Mouse (Mus musculus) heart, embryonic 13.5 days (tissue): ENCODE data around the gene Rpl41. TPM values are rescaled to one million over a fixed set of nuclear protein-coding genes. Genes with fewer than 3 reads are reported as not detected.

Experiments used
- ATAC-seq: fragments of 200-750 bp; cut with Nextera tagmentation; 2 replicates; pipeline ENCODE4 v1.8.0; 2017; ENCODE audit warnings: moderate TSS enrichment; ENCODE audit not compliant: insufficient number of reproducible peaks, low FRiP score, low TSS enrichment; ENCODE audit errors: extremely low read depth
- H3K27ac ChIP-seq: fragments of 300-500 bp; sonication (generic); replicated peaks from 2 replicates; pipeline ENCODE4 v1.5.1; 2015; ENCODE audit warnings: moderate library complexity, mild to moderate bottlenecking, inconsistent platforms
- H3K27me3 ChIP-seq: fragments of 300-500 bp; sonication (generic); replicated peaks from 2 replicates; pipeline ENCODE4 v1.6.1; 2015; ENCODE audit warnings: mild to moderate bottlenecking, inconsistent platforms
- H3K36me3 ChIP-seq: fragments of 300-500 bp; sonication (generic); 2 replicates; pipeline ENCODE4 v1.6.1; 2015; ENCODE audit warnings: mild to moderate bottlenecking, inconsistent platforms
- H3K4me1 ChIP-seq: fragments of 300-500 bp; sonication (generic); 2 replicates; pipeline ENCODE4 v1.6.1; 2015; ENCODE audit warnings: inconsistent platforms
- H3K4me2 ChIP-seq: fragments of 300-500 bp; sonication (generic); 2 replicates; pipeline ENCODE4 v1.6.1; 2015; ENCODE audit warnings: inconsistent platforms, mild to moderate bottlenecking, moderate library complexity
- H3K4me3 ChIP-seq: fragments of 300-500 bp; sonication (generic); 2 replicates; pipeline ENCODE4 v1.5.1; 2015; ENCODE audit warnings: moderate library complexity, mild to moderate bottlenecking, inconsistent platforms
- H3K9ac ChIP-seq: fragments of 300-500 bp; sonication (generic); 2 replicates; pipeline ENCODE4 v1.6.1; 2015; ENCODE audit warnings: inconsistent platforms, mild to moderate bottlenecking, moderate library complexity
- H3K9me3 ChIP-seq: fragments of 300-500 bp; sonication (generic); 2 replicates; pipeline ENCODE4 v1.6.1; 2016; ENCODE audit warnings: inconsistent platforms
- WGBS: fragments of 180-500 bp; shearing (Covaris S2); methylation state at CpG from one replicate; pipeline ENCODE4 v1.1.7; 2015; ENCODE audit warnings: mixed read lengths; 5-methylcytosine and 5-hydroxymethylcytosine counted together
- polyA plus RNA-seq: library from polyadenylated mRNA; unstranded; fragments of >200 nt; fragmentation: Nextera tagmentation; extraction: Ambion mirVana; gene quantifications from 2 replicates; pipeline ENCODE4 v1.2.1, GENCODE M21; 2015

The Rpl41 gene
- polyA plus RNA-seq: 2,656 and 2,881 TPM in 2 replicates

DNA sequence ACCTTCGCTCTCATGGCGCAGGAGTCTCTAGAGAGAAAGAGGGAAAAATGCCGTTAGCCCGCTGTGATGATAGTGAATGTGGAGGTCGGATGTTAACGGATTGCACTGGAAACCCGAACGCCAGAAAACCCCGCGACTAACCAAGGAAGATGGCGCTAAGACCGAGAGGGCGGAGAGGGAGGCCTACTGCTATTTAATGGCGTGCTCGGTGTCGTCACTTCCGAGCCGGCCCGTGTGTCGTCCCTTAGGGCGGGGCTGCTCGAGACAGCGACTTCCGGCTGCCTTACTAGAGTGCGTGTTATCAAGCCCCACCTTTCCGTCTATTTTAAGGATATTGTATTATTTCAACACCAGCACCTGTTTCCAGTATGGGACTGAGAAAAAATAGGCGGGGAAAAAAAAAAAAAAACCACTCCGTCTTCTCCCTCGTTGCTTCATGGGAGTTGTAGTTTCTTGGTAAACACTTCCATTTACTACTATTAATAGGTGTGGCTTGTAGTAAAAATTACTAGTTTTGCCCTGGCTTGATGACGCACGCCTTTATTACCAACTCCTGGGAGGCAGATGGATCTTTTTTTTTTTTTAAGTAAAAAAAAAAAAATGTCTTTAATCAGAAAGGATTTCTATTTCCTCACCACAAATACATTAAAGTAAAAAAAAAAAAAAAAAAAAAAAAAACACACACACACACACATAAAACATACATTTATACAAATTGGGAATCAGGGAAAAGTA is at the start of gene Rpl41:
Rpl41 (minus strand) TSS at position 359 of the 735 bp plus-strand sequence.
- Histone ChIP-seq H3K27me3 (no peaks in the 10 kb centered on the region), H3K27ac (peak within 1 kb of the TSS; percentile 97), H3K4me1 (peaks cover 19% of the 10 kb centered on the region), H3K4me2 (peak within 1 kb of the TSS; percentile 93), H3K4me3 (peak within 1 kb of the TSS; percentile 83), H3K36me3 (peaks cover 18% of the 10 kb centered on the region), H3K9ac (peak within 1 kb of the TSS; percentile 99), H3K9me3 (no peaks in the 10 kb centered on the region)
- peak; percentile 77 for ATAC-seq
- under 1% methylated on average over 31 of the region's 31 CpGs for WGBS

- ATAC-seq: no peak
- Histone ChIP-seq H3K27me3 (no peaks in the 10 kb centered on the region), H3K27ac (no peak overlapping the region), H3K9ac (no peak overlapping the region), H3K9me3 (no peaks in the 10 kb centered on the region), H3K4me2 (no peak overlapping the region), H3K36me3 (no peaks in the 10 kb centered on the region), H3K4me1 (no peaks in the 10 kb centered on the region), H3K4me3 (no peak overlapping the region)
- WGBS: 65% methylated on average over 2 of the region's 2 CpGs
These were observed 49.4 kb upstream of the Rpl41 start for GRCm38 (mm10) chr10:128598476-128598875.

- H3K4me2 ChIP-seq: no peak overlapping the region
- ATAC-seq: no peak
- H3K4me1 ChIP-seq: peaks cover 25% of the 10 kb centered on the region
- no peak overlapping the region for H3K27ac ChIP-seq
- no peaks in the 10 kb centered on the region for H3K9me3 ChIP-seq
- no peak overlapping the region for H3K9ac ChIP-seq
- WGBS: 63% methylated on average over 5 of the region's 5 CpGs
- H3K27me3 ChIP-seq: peaks cover 16% of the 10 kb centered on the region
- no peak overlapping the region for H3K4me3 ChIP-seq
- H3K36me3 ChIP-seq: no peaks in the 10 kb centered on the region
These were observed 43.7 kb upstream of the Rpl41 start for GRCm38 (mm10) chr10:128592797-128593196.

- no peak for ATAC-seq
- H3K27me3 ChIP-seq: peaks cover 30% of the 10 kb centered on the region
- no peak overlapping the region for H3K4me3 ChIP-seq
- no peaks in the 10 kb centered on the region for H3K36me3 ChIP-seq
- H3K4me1 ChIP-seq: peaks cover 25% of the 10 kb centered on the region
- no peak overlapping the region for H3K27ac ChIP-seq
- H3K9ac ChIP-seq: no peak overlapping the region
- no peaks in the 10 kb centered on the region for H3K9me3 ChIP-seq
- no peak overlapping the region for H3K4me2 ChIP-seq
- WGBS: 50% methylated on average over 6 of the region's 6 CpGs
These were observed 42.3 kb upstream of the Rpl41 start for GRCm38 (mm10) chr10:128591436-128591835.

DNA sequence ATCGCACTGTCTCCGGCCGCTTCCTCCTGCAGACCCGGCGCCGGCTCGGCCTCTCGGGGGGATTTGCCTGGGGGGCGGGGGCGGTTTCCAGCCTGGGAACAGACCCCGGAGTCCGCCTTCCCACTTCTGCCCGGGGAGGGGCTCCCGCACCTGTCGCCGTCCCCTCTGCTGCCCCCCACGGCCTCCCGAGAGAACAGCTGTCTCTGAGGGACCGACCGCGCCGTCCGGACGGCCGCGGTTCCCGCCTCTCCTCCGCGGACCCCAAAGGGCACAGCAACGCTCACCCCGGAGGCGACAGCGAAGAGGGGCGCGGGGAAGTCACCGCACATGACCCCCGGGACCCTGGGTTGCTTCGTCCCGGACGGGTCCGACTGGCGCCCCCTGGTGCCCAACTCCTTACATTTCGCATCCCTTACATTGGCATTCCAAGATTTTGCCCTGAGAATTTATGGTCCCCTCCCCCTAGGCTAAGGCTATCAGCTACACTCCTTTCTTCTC is 41.1 kb upstream of the Rpl41 start:
- Histone ChIP-seq H3K36me3 (no peaks in the 10 kb centered on the region), H3K9ac (peak overlapping the region; percentile 80), H3K4me1 (peaks cover 28% of the 10 kb centered on the region), H3K4me2 (peak overlapping the region; percentile 99), H3K4me3 (peak overlapping the region; percentile 77), H3K27ac (0 out of 2 replicates have a peak overlapping the region, but pooled peaks have one; percentile 32), H3K9me3 (no peaks in the 10 kb centered on the region), H3K27me3 (peaks cover 40% of the 10 kb centered on the region)
- no peak; the same call in 1 of the 2 replicates for ATAC-seq
- under 1% methylated on average over 43 of the region's 43 CpGs for WGBS

DNA sequence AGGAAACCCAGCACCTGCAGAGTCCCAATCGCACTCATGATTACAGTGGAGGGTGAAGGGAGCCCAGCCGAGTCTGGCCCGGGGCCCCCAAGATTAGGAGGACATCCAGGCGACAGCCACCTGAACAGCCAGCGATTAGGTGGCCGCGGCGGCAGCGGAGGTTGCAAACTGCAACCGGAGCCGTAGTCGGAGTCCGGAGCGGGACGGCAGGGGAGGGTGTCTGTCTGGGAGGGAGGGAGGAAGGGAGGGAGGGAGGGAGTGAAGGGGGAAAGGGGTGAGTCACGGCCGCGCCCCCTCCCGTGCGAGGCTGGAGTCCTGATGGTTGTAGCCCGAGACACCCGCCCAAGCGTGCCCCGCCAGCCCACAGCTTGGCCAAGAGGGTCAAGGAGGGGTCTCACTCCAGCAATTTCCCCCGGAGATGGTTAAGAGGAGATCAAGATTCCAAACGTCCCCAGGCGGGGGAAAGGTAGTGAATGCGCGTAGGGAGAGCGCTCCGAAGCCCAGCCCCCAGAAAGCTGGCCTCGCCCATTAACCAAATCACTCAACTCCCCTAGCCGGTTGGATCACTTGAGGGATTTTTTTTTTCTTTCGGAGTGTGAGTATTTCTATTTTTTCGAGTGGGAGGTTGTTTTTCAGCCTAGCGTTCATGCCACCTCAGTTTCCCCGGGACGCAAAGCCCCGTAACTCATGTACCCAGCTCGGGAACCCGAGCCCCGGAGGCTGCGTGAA is 40.5 kb upstream of the Rpl41 start, which contains the start of gene Erbb3:
Erbb3 (minus strand) TSS at position 189 of the 729 bp plus-strand sequence.
- Histone ChIP-seq H3K27me3 (peaks cover 46% of the 10 kb centered on the region), H3K9ac (peak within 1 kb of the TSS; percentile 80), H3K36me3 (no peaks in the 10 kb centered on the region), H3K4me1 (peaks cover 28% of the 10 kb centered on the region), H3K4me2 (peak within 1 kb of the TSS; percentile 99), H3K4me3 (peak within 1 kb of the TSS; percentile 77), H3K9me3 (no peaks in the 10 kb centered on the region), H3K27ac (peak within 1 kb of the TSS; percentile 39)
- under 1% methylated on average over 42 of the region's 43 CpGs for WGBS
- 0 out of 2 replicates have a peak, but pooled peaks have one; percentile 5 for ATAC-seq

GRCm38 (mm10) chr10:128588775-128589463 is 39.8 kb upstream of the Rpl41 start:
- H3K4me1 ChIP-seq: peaks cover 35% of the 10 kb centered on the region
- peaks cover 49% of the 10 kb centered on the region for H3K27me3 ChIP-seq
- ATAC-seq: 0 out of 2 replicates have a peak, but pooled peaks have one; percentile 5
- peak overlapping the region; percentile 39 for H3K27ac ChIP-seq
- no peaks in the 10 kb centered on the region for H3K9me3 ChIP-seq
- H3K4me2 ChIP-seq: peak overlapping the region; percentile 99
- peak overlapping the region; percentile 77 for H3K4me3 ChIP-seq
- H3K36me3 ChIP-seq: no peaks in the 10 kb centered on the region
- peak overlapping the region; percentile 80 for H3K9ac ChIP-seq
- WGBS: 2% methylated on average over 23 of the region's 23 CpGs

DNA sequence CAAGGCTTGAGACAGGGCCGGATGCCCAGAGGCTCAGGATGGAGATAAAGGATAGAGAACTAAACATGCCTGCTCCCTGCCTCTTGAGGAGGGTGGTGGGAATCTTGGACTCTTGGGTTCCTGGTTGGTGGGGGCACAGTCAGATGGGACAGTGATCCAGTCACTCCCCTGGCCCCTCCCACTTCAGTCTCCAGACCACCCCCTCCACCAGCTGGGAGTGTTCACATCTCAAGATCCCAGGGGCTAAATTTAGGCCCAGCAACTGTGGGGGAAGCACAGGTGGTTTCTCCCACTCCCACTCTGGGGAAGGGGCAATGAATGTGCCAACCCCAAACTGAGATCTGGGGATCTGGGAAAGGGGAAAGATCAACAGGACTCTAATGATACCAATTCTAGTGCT is 39.0 kb upstream of the Rpl41 start:
- Histone ChIP-seq H3K4me1 (peaks cover 43% of the 10 kb centered on the region), H3K9ac (no peak overlapping the region), H3K36me3 (no peaks in the 10 kb centered on the region), H3K9me3 (no peaks in the 10 kb centered on the region), H3K27ac (peak overlapping the region; percentile 39; the same call in 1 of the 2 replicates), H3K4me3 (peak overlapping the region; percentile 77), H3K4me2 (peak overlapping the region; percentile 99), H3K27me3 (peaks cover 49% of the 10 kb centered on the region)
- ATAC-seq: no peak
- WGBS: 22% methylated on average over 1 of the region's 1 CpGs

GRCm38 (mm10) chr10:128587697-128588096 is 38.6 kb upstream of the Rpl41 start:
- Histone ChIP-seq H3K4me3 (no peak overlapping the region), H3K9ac (no peak overlapping the region), H3K27ac (0 out of 2 replicates have a peak overlapping the region, but pooled peaks have one; percentile 4), H3K4me1 (peaks cover 45% of the 10 kb centered on the region), H3K27me3 (peaks cover 49% of the 10 kb centered on the region), H3K4me2 (peak overlapping the region; percentile 99), H3K9me3 (no peaks in the 10 kb centered on the region), H3K36me3 (no peaks in the 10 kb centered on the region)
- no peak for ATAC-seq
- WGBS: 54% methylated on average over 8 of the region's 8 CpGs

DNA sequence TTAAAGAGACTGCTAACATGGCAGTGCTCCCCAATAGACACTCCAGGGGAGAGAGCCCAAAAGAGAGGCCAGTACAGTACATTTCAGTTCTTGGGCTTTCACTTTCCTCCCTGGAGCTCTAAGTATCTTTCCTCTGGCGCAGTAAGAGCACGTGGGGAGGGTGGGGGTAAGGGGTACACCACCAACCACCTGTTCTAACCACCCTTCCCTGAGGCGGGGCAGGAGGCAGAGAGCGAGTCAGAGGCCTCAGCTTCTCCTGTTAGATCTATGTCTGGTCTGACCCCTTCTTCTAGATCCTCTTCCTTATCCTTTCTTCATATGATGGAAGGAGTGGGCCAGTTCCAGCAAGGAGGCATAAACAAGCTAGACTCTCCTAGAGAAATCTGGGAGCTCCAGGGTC is 38.0 kb upstream of the Rpl41 start:
- H3K9ac ChIP-seq: peak overlapping the region; percentile 37; the same call in 1 of the 2 replicates
- H3K4me3 ChIP-seq: 0 out of 2 replicates have a peak overlapping the region, but pooled peaks have one; percentile 1
- peaks cover 49% of the 10 kb centered on the region for H3K27me3 ChIP-seq
- 0 out of 2 replicates have a peak overlapping the region, but pooled peaks have one; percentile 29 for H3K27ac ChIP-seq
- no peaks in the 10 kb centered on the region for H3K9me3 ChIP-seq
- peak overlapping the region; percentile 99; the same call in 1 of the 2 replicates for H3K4me2 ChIP-seq
- no peaks in the 10 kb centered on the region for H3K36me3 ChIP-seq
- WGBS: 44% methylated on average over 4 of the region's 4 CpGs
- H3K4me1 ChIP-seq: peaks cover 45% of the 10 kb centered on the region
- ATAC-seq: no peak
